Mouse (Mus musculus): ENCODE measurements around the gene Ppp2r3a.

The Ppp2r3a gene

GRCm38 (mm10) chr9:101251644-101252337, at the start of gene Ppp2r3a:
Gene Ppp2r3a (minus strand): TSS chr9:101251795.
- DNase-seq: peak; percentile 97

- no peak for DNase-seq
These were observed 48.9 kb upstream of the Ppp2r3a start for GRCm38 (mm10) chr9:101300441-101300935.

GRCm38 (mm10) chr9:101291676-101292660, 40.4 kb upstream of the Ppp2r3a start:
- DNase-seq: peak; percentile 84

GRCm38 (mm10) chr9:101290876-101291275, 39.3 kb upstream of the Ppp2r3a start:
- no peak for DNase-seq

GRCm38 (mm10) chr9:101289750-101290149, 38.2 kb upstream of the Ppp2r3a start:
- DNase-seq: no peak

GRCm38 (mm10) chr9:101288901-101289647, 37.5 kb upstream of the Ppp2r3a start:
- no peak for DNase-seq

GRCm38 (mm10) chr9:101286766-101287165, 35.2 kb upstream of the Ppp2r3a start:
- peak; percentile 50 for DNase-seq

- DNase-seq: no peak
These were observed 32.5 kb upstream of the Ppp2r3a start for GRCm38 (mm10) chr9:101284049-101284448.

GRCm38 (mm10) chr9:101282651-101283050, 31.1 kb upstream of the Ppp2r3a start:
- DNase-seq: no peak

- DNase-seq: no peak
These were observed 30.3 kb upstream of the Ppp2r3a start for GRCm38 (mm10) chr9:101281906-101282305.

GRCm38 (mm10) chr9:101281326-101281725, 29.7 kb upstream of the Ppp2r3a start:
- no peak for DNase-seq

GRCm38 (mm10) chr9:101280867-101281266, 29.3 kb upstream of the Ppp2r3a start:
- no peak for DNase-seq

- DNase-seq: no peak
These were observed 28.6 kb upstream of the Ppp2r3a start for GRCm38 (mm10) chr9:101280211-101280610.

GRCm38 (mm10) chr9:101272715-101273114, 21.1 kb upstream of the Ppp2r3a start:
- no peak for DNase-seq

GRCm38 (mm10) chr9:101270020-101270419, 18.4 kb upstream of the Ppp2r3a start:
- DNase-seq: no peak

- DNase-seq: peak; percentile 50
These were observed 14.4 kb upstream of the Ppp2r3a start for GRCm38 (mm10) chr9:101266043-101266442.

GRCm38 (mm10) chr9:101265546-101265945, 14.0 kb upstream of the Ppp2r3a start:
- DNase-seq: peak; percentile 70

GRCm38 (mm10) chr9:101262815-101263214, 11.2 kb upstream of the Ppp2r3a start:
- DNase-seq: no peak

GRCm38 (mm10) chr9:101261989-101262571, 10.5 kb upstream of the Ppp2r3a start:
- DNase-seq: no peak

GRCm38 (mm10) chr9:101261443-101261842, 9.8 kb upstream of the Ppp2r3a start:
- no peak for DNase-seq

GRCm38 (mm10) chr9:101253136-101253535, 1.5 kb upstream of the Ppp2r3a start:
- no peak for DNase-seq

- no peak for DNase-seq
These were observed 946 bp upstream of the Ppp2r3a start for GRCm38 (mm10) chr9:101252541-101252940.

Data from retina, postnatal 1 day (tissue).